21 mouse cellular contexts compared by ENCODE assay signal in genomic region chr13:46859876-46860275, GRCm38 (mm10).
DNase-seq lines count a peak whose midpoint lies in the region; ATAC-seq and TF ChIP-seq lines count a peak whose summit lies in the region.
"Had no signal": no experiment of that assay in that cellular context is flagged by ENCODE, and none has a peak within 500 bp of the region (broad histone marks: within the 10 kb centered on the region; RNA-seq: fewer than 3 reads in every experiment).

No protein-coding gene starts in this region.

- H3K4me3 ChIP-seq in intestine, embryonic 16.5 days (ENCODE audit: low read length): no peak overlapping the region
- H3K4me3 ChIP-seq in intestine, embryonic 15.5 days (replicated peaks): no peak overlapping the region
- H3K4me3 ChIP-seq in forebrain, postnatal 0 days (ENCODE audit: low read depth, low read length): no peak overlapping the region
- H3K4me3 ChIP-seq: midbrain, embryonic 12.5 days; myocyte; neural tube, embryonic 15.5 days had no signal

- no peaks in the 10 kb centered on the region for H3K27me3 ChIP-seq in intestine, embryonic 16.5 days (replicated peaks; ENCODE audit: control insufficient read depth, insufficient read depth, low read length)
- no peaks in the 10 kb centered on the region for H3K27me3 ChIP-seq in intestine, embryonic 15.5 days (replicated peaks)
- H3K27me3 ChIP-seq in forebrain, postnatal 0 days (ENCODE audit: insufficient read depth, low read length): no peaks in the 10 kb centered on the region
- H3K27me3 ChIP-seq: midbrain, embryonic 12.5 days; neural tube, embryonic 15.5 days had no signal

- WGBS in intestine, embryonic 16.5 days: 87% methylated on average over 2 of the region's 2 CpGs
- WGBS in intestine, embryonic 15.5 days: 87% methylated on average over 2 of the region's 2 CpGs
- WGBS in forebrain, postnatal 0 days: 66% methylated on average over 2 of the region's 2 CpGs

- ATAC-seq in intestine, embryonic 16.5 days: no peak; the same call in 1 of the 2 replicates
- no peak for ATAC-seq in intestine, embryonic 15.5 days
- peak; percentile 58 for ATAC-seq in megakaryocyte-erythroid progenitor cell, adult 5-6 weeks (replicated peaks; ENCODE audit: low FRiP score, low TSS enrichment, poor library complexity, severe bottlenecking)
- ATAC-seq in forebrain, postnatal 0 days: no peak
- ATAC-seq: forebrain, embryonic 14.5 days had no signal

- peak overlapping the region; percentile 66 for H3K27ac ChIP-seq in intestine, embryonic 16.5 days (ENCODE audit: low read length)
- no peak overlapping the region for H3K27ac ChIP-seq in intestine, embryonic 15.5 days
- no peak overlapping the region for H3K27ac ChIP-seq in forebrain, postnatal 0 days (ENCODE audit: low read depth, low read length)
- H3K27ac ChIP-seq: kidney, postnatal 0 days; midbrain, embryonic 12.5 days; neural tube, embryonic 15.5 days had no signal

- 0 out of 2 replicates have a peak, but pooled peaks cover 5% of the 10 kb centered on the region for H3K4me1 ChIP-seq in intestine, embryonic 16.5 days (ENCODE audit: control insufficient read depth, insufficient read depth, low read length)
- 0 out of 2 replicates have a peak, but pooled peaks cover 3% of the 10 kb centered on the region for H3K4me1 ChIP-seq in intestine, embryonic 15.5 days (replicated peaks)
- H3K4me1 ChIP-seq in forebrain, postnatal 0 days (ENCODE audit: insufficient read depth): no peaks in the 10 kb centered on the region
- H3K4me1 ChIP-seq: midbrain, embryonic 12.5 days had no signal

- H3K4me2 ChIP-seq in intestine, embryonic 16.5 days (ENCODE audit: low read depth, low read length): no peak overlapping the region
- no peak overlapping the region for H3K4me2 ChIP-seq in intestine, embryonic 15.5 days (replicated peaks)
- H3K4me2 ChIP-seq in forebrain, postnatal 0 days (ENCODE audit: low read depth): no peak overlapping the region
- H3K4me2 ChIP-seq: lung, embryonic 14.5 days; midbrain, embryonic 12.5 days; neural tube, embryonic 15.5 days had no signal

- H3K9me3 ChIP-seq in intestine, embryonic 16.5 days (ENCODE audit: control insufficient read depth, low read length): no peaks in the 10 kb centered on the region
- H3K9me3 ChIP-seq in intestine, embryonic 15.5 days: no peaks in the 10 kb centered on the region
- H3K9me3 ChIP-seq in forebrain, postnatal 0 days (ENCODE audit: low read length): no peaks in the 10 kb centered on the region
- H3K9me3 ChIP-seq: midbrain, embryonic 12.5 days; neural tube, embryonic 15.5 days had no signal

- H3K9ac ChIP-seq in intestine, embryonic 16.5 days (ENCODE audit: low read depth, low read length): no peak overlapping the region
- H3K9ac ChIP-seq in intestine, embryonic 15.5 days: no peak overlapping the region
- no peak overlapping the region for H3K9ac ChIP-seq in forebrain, postnatal 0 days
- H3K9ac ChIP-seq: lung, embryonic 14.5 days; midbrain, embryonic 12.5 days; neural tube, embryonic 15.5 days had no signal

- no peaks in the 10 kb centered on the region for H3K36me3 ChIP-seq in intestine, embryonic 16.5 days (ENCODE audit: control insufficient read depth, insufficient read depth, low read length)
- no peaks in the 10 kb centered on the region for H3K36me3 ChIP-seq in intestine, embryonic 15.5 days
- H3K36me3 ChIP-seq in forebrain, postnatal 0 days (ENCODE audit: insufficient read depth): no peaks in the 10 kb centered on the region
- H3K36me3 ChIP-seq: midbrain, embryonic 12.5 days; neural tube, embryonic 15.5 days had no signal

- TF ChIP-seq CTCF in brain, embryonic 14.5 days (IDR thresholded peaks at IDR 0.05; ENCODE audit: borderline replicate concordance, extremely low read depth, insufficient read depth, insufficient read length): no peak
- no peak for TF ChIP-seq CTCF in forebrain, postnatal 0 days (IDR thresholded peaks at IDR 0.05; ENCODE audit: low read depth)

- no peak for TF ChIP-seq POLR2A in brain, embryonic 14.5 days (IDR thresholded peaks at IDR 0.05; ENCODE audit: borderline replicate concordance, extremely low read depth, insufficient read depth, insufficient read length, poor library complexity, severe bottlenecking)

- DNase-seq in brain, embryonic 14.5 days (ENCODE audit: low read depth): peak; percentile 40
- DNase-seq in cerebellum, adult 9-10 months: peak; percentile 96
- DNase-seq in kidney, postnatal 4 days: no peak
- no peak for DNase-seq in forebrain, postnatal 0 days
- DNase-seq: adrenal gland, postnatal 36 days; B cell, adult 2 months; heart, adult 11 months; heart, postnatal 4 days; kidney, adult 11 months; liver; lung, embryonic 14.5 days; lung, postnatal 4 days; thymus, adult 18-20 months had no signal

Comparison
In these comparisons a context has a peak if more than half of its experiments do, and no peak if none do; other contexts are left out.
1. DNase-seq: peak in brain, embryonic 14.5 days (single experiment) and cerebellum, adult 9-10 months (single experiment); none in kidney, postnatal 4 days (0 of 2) and forebrain, postnatal 0 days (single experiment).